In the genomic region with DNA sequence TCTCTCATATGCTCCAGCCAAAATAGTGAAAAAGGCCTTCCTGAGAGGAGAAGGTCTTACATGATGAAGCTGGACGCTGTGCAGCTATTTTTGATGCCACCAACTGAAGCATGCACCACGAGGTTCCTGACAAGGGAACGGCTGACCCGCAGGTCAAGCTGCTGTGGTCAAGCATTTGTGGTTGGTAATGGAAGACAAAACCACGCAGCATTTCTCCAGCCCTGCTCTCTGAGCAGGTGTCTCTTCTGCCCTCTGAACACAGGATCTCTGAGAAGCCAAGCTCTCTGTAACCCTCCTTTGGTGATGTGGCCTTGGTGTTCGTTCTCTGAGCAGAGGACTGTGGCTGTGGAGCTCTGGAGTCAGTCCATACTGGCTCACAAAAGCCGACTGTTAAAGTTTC, we compare ENCODE assay signal across 21 mouse cellular contexts. TPM values are rescaled to one million over a fixed set of nuclear protein-coding genes. Genes with fewer than 3 reads are reported as not detected.
A peak's percentile ranks its signal among the peaks of the same experiment; 100 is the strongest.
DNase-seq lines count a peak whose midpoint lies in the region; ATAC-seq and TF ChIP-seq lines count a peak whose summit lies in the region.
"Had no signal": no experiment of that assay in that cellular context is flagged by ENCODE, and none has a peak within 500 bp of the region (broad histone marks: within the 10 kb centered on the region; RNA-seq: fewer than 3 reads in every experiment).

No protein-coding gene starts in this region.

- H3K9me3 ChIP-seq in lung, embryonic 16.5 days (ENCODE audit: control insufficient read depth, low read length), result no peaks in the 10 kb centered on the region
- H3K9me3 ChIP-seq in limb, embryonic 14.5 days (ENCODE audit: control insufficient read depth, low read length), result no peaks in the 10 kb centered on the region
- H3K9me3 ChIP-seq in stomach, postnatal 0 days (ENCODE audit: control insufficient read depth, low read length), result no peaks in the 10 kb centered on the region
- no peaks in the 10 kb centered on the region for H3K9me3 ChIP-seq in liver, embryonic 12.5 days (replicated peaks)
- H3K9me3 ChIP-seq: embryonic facial prominence, embryonic 15.5 days; forebrain, embryonic 10.5 days; G1E; heart, embryonic 12.5 days; hindbrain, embryonic 10.5 days had no signal

- no peak for DNase-seq in lung, postnatal 4 days
- DNase-seq in limb, embryonic 14.5 days (ENCODE audit: low spot score), result no peak
- no peak for DNase-seq in stomach, postnatal 0 days (ENCODE audit: low spot score)
- DNase-seq in thymus, postnatal 4 days, result no peak
- DNase-seq: adrenal gland, adult 8-10 months; cerebellum, adult 11 months; cerebellum, adult 8-10 months; cerebellum, postnatal 14 days; embryo, embryonic 11 days; gastrocnemius, adult 2 months; gastrocnemius, postnatal 25 days had no signal

- no peaks in the 10 kb centered on the region for H3K79me2 ChIP-seq in myocyte (ENCODE audit: control insufficient read depth, insufficient read depth)

- WGBS in lung, embryonic 16.5 days, result 49% methylated on average over 7 of the region's 7 CpGs
- 72% methylated on average over 7 of the region's 7 CpGs for WGBS in limb, embryonic 14.5 days
- 56% methylated on average over 7 of the region's 7 CpGs for WGBS in stomach, postnatal 0 days
- WGBS in liver, embryonic 12.5 days (ENCODE audit: insufficient replicate concordance), result 38% methylated on average over 7 of the region's 7 CpGs

- peak overlapping the region; percentile 98 for H3K27ac ChIP-seq in lung, embryonic 16.5 days (ENCODE audit: low read length)
- peak overlapping the region; percentile 61 for H3K27ac ChIP-seq in limb, embryonic 14.5 days (replicated peaks; ENCODE audit: low read depth, low read length)
- H3K27ac ChIP-seq in stomach, postnatal 0 days (replicated peaks), result peak overlapping the region; percentile 73; the same call in 1 of the 2 replicates
- H3K27ac ChIP-seq in liver, embryonic 12.5 days, result no peak overlapping the region
- H3K27ac ChIP-seq: forebrain, embryonic 10.5 days; gastrocnemius, adult 2 months had no signal

- TF ChIP-seq CTCF in stomach, postnatal 0 days (IDR thresholded peaks at IDR 0.05; ENCODE audit: low read depth), result no peak

- no peak for ATAC-seq in lung, embryonic 16.5 days (ENCODE audit: low read depth)
- no peak for ATAC-seq in limb, embryonic 14.5 days (ENCODE audit: low FRiP score, low read depth)
- no peak for ATAC-seq in stomach, postnatal 0 days (ENCODE audit: low FRiP score, low TSS enrichment)
- no peak for ATAC-seq in liver, embryonic 12.5 days
- ATAC-seq: forebrain, embryonic 14.5 days had no signal

- no peak for TF ChIP-seq EP300 in stomach, postnatal 0 days (optimal IDR thresholded peaks at IDR 0.05)

- H3K27me3 ChIP-seq in lung, embryonic 16.5 days (ENCODE audit: control insufficient read depth, insufficient read depth, low read depth, low read length), result no peaks in the 10 kb centered on the region
- H3K27me3 ChIP-seq in limb, embryonic 14.5 days (ENCODE audit: control insufficient read depth, insufficient read depth, low read length), result no peaks in the 10 kb centered on the region
- peaks cover 16% of the 10 kb centered on the region for H3K27me3 ChIP-seq in myocyte (ENCODE audit: control insufficient read depth, insufficient read depth, insufficient read length)
- no peaks in the 10 kb centered on the region for H3K27me3 ChIP-seq in stomach, postnatal 0 days (ENCODE audit: control insufficient read depth, insufficient read depth, low read length)
- no peaks in the 10 kb centered on the region for H3K27me3 ChIP-seq in liver, embryonic 12.5 days (replicated peaks)
- H3K27me3 ChIP-seq: embryonic facial prominence, embryonic 15.5 days; heart, embryonic 12.5 days had no signal

- no peak for TF ChIP-seq POLR2A in limb, embryonic 14.5 days (IDR thresholded peaks at IDR 0.05; ENCODE audit: borderline replicate concordance, extremely low read depth, insufficient read depth, insufficient read length)
- no peak for TF ChIP-seq POLR2A in myocyte (IDR thresholded peaks at IDR 0.05; ENCODE audit: insufficient read length, low read depth)

- no peaks in the 10 kb centered on the region for H3K36me3 ChIP-seq in lung, embryonic 16.5 days (ENCODE audit: control insufficient read depth, insufficient read depth, low read length)
- H3K36me3 ChIP-seq in limb, embryonic 14.5 days (ENCODE audit: control insufficient read depth, insufficient read depth, low read length), result no peaks in the 10 kb centered on the region
- no peaks in the 10 kb centered on the region for H3K36me3 ChIP-seq in myocyte (ENCODE audit: control insufficient read depth, insufficient read depth)
- H3K36me3 ChIP-seq in stomach, postnatal 0 days (ENCODE audit: control insufficient read depth, insufficient read depth, low read length), result no peaks in the 10 kb centered on the region
- no peaks in the 10 kb centered on the region for H3K36me3 ChIP-seq in liver, embryonic 12.5 days
- H3K36me3 ChIP-seq: embryonic facial prominence, embryonic 15.5 days; forebrain, embryonic 10.5 days; G1E; heart, embryonic 12.5 days; hindbrain, embryonic 10.5 days had no signal

- H3K4me2 ChIP-seq in lung, embryonic 16.5 days (ENCODE audit: low read depth, low read length), result no peak overlapping the region
- H3K4me2 ChIP-seq in limb, embryonic 14.5 days (replicated peaks; ENCODE audit: low read depth, low read length, severe bottlenecking), result no peak overlapping the region
- no peak overlapping the region for H3K4me2 ChIP-seq in myocyte (ENCODE audit: low read depth)
- no peak overlapping the region for H3K4me2 ChIP-seq in stomach, postnatal 0 days (replicated peaks; ENCODE audit: low read depth)
- H3K4me2 ChIP-seq in liver, embryonic 12.5 days, result no peak overlapping the region
- H3K4me2 ChIP-seq: embryonic facial prominence, embryonic 15.5 days; heart, embryonic 12.5 days had no signal

- H3K4me3 ChIP-seq in lung, embryonic 16.5 days (ENCODE audit: low read length), result no peak overlapping the region
- H3K4me3 ChIP-seq in limb, embryonic 14.5 days (replicated peaks; ENCODE audit: low read length), result no peak overlapping the region
- no peak overlapping the region for H3K4me3 ChIP-seq in myocyte
- no peak overlapping the region for H3K4me3 ChIP-seq in stomach, postnatal 0 days (ENCODE audit: low read depth, low read length)
- no peak overlapping the region for H3K4me3 ChIP-seq in liver, embryonic 12.5 days
- H3K4me3 ChIP-seq: embryonic facial prominence, embryonic 15.5 days; erythroblast, embryonic 14.5 days; forebrain, embryonic 10.5 days; gastrocnemius, adult 2 months; heart, embryonic 12.5 days; hindbrain, embryonic 10.5 days had no signal

- no peak overlapping the region for H3ac ChIP-seq in myocyte (ENCODE audit: control insufficient read depth, insufficient read length)

- peak overlapping the region; percentile 16 for H3K9ac ChIP-seq in lung, embryonic 16.5 days (ENCODE audit: low read length)
- H3K9ac ChIP-seq in limb, embryonic 14.5 days (ENCODE audit: low read depth, low read length, severe bottlenecking), result no peak overlapping the region
- H3K9ac ChIP-seq in stomach, postnatal 0 days (ENCODE audit: low read length), result 0 out of 2 replicates have a peak overlapping the region, but pooled peaks have one; percentile 8
- no peak overlapping the region for H3K9ac ChIP-seq in liver, embryonic 12.5 days
- H3K9ac ChIP-seq: embryonic facial prominence, embryonic 15.5 days; heart, embryonic 12.5 days had no signal

- peaks cover 19% of the 10 kb centered on the region for H3K4me1 ChIP-seq in lung, embryonic 16.5 days (replicated peaks; ENCODE audit: control insufficient read depth, insufficient read depth, low read length)
- no peaks in the 10 kb centered on the region; the same call in 1 of the 2 replicates for H3K4me1 ChIP-seq in limb, embryonic 14.5 days (ENCODE audit: control insufficient read depth, insufficient read depth, low read length)
- H3K4me1 ChIP-seq in stomach, postnatal 0 days (replicated peaks; ENCODE audit: control insufficient read depth, insufficient read depth), result no peaks in the 10 kb centered on the region
- H3K4me1 ChIP-seq in liver, embryonic 12.5 days, result no peaks in the 10 kb centered on the region
- H3K4me1 ChIP-seq: embryonic facial prominence, embryonic 15.5 days; forebrain, embryonic 10.5 days; hindbrain, embryonic 10.5 days had no signal

TF ChIP-seq in myocyte, 11 proteins besides CTCF, POLR2A, EP300 and RAD21:
- no peak for TF ChIP-seq USF1 (IDR thresholded peaks at IDR 0.05; ENCODE audit: low read depth)
- TF ChIP-seq POLR2AphosphoS2 (IDR thresholded peaks at IDR 0.05; ENCODE audit: insufficient read length, low read depth), result no peak
- no peak for TF ChIP-seq MAX (IDR thresholded peaks at IDR 0.05; ENCODE audit: low read depth)
- TF ChIP-seq MYOG (IDR thresholded peaks at IDR 0.05; ENCODE audit: control insufficient read depth in 1 of 3, insufficient read depth in 1 of 3, insufficient read length in 2 of 3, low read depth in 2 of 3), result peak; percentile 47 to 91 (median 60)
- peak; percentile 44 to 82 (median 55) for TF ChIP-seq MYOD1 (IDR thresholded peaks at IDR 0.05; ENCODE audit: control insufficient read depth in 1 of 3, insufficient read length in 2 of 3, low read depth in 2 of 3)
- TF ChIP-seq SRF (IDR thresholded peaks at IDR 0.05; ENCODE audit: control insufficient read depth, insufficient read length, low read depth), result no peak
- peak; percentile 50 for TF ChIP-seq TCF12 (IDR thresholded peaks at IDR 0.05; ENCODE audit: insufficient read depth, poor library complexity, severe bottlenecking)
- TF ChIP-seq CEBPB (IDR thresholded peaks at IDR 0.05; ENCODE audit: insufficient read depth, poor library complexity, severe bottlenecking), result no peak
TF ChIP-seq in myocyte: peak in this region for 3.

RNA-seq across cellular contexts. Expression of a gene that starts 31.6 kb away (rescaled TPM):
- 159 and 191 TPM in 2 replicates for polyA plus RNA-seq in lung, embryonic 16.5 days (2015; fragmentation: Nextera tagmentation; extraction: Ambion mirVana)
- polyA plus RNA-seq in limb, embryonic 14.5 days (2012; rRNA removed), result 86.7 and 105 TPM in 2 replicates
- polyA plus RNA-seq in limb, embryonic 14.5 days (2014; fragmentation: Nextera tagmentation; extraction: Ambion mirVana), result 75.1 and 79.5 TPM in 2 replicates
- 0.23 TPM for polyA plus RNA-seq in myocyte (2012; fragmentation: generic; extraction: Trizol)
- 7.9 and 9.0 TPM in 2 replicates for polyA plus RNA-seq in stomach, postnatal 0 days (2015; fragmentation: Nextera tagmentation; extraction: Ambion mirVana)
- 2.6 and 3.1 TPM in 2 replicates for polyA plus RNA-seq in liver, embryonic 12.5 days (2016; fragmentation: Nextera tagmentation; extraction: Ambion mirVana)
- polyA plus RNA-seq: erythroblast, embryonic 14.5 days; G1E had no signal

Comparison
In these comparisons a context has a peak if more than half of its experiments do, and no peak if none do; other contexts are left out.
1. H3K9ac ChIP-seq: peak in lung, embryonic 16.5 days (single experiment) and stomach, postnatal 0 days (single experiment); none in limb, embryonic 14.5 days (single experiment) and liver, embryonic 12.5 days (single experiment).